Mouse (Mus musculus) testis, adult 2 months (tissue): Measurements from ENCODE around the gene Eif4ebp2.

Source experiments
- CTCF ChIP-seq: fragments of 200-500 bp; IDR thresholded peaks from 2 replicates; pipeline ENCODE4 v1.5.1; 2012; ENCODE audit warnings: low read depth, mild to moderate bottlenecking, inconsistent platforms, low read length, moderate library complexity; ENCODE audit not compliant: control insufficient read depth, insufficient read depth, insufficient replicate concordance
- POLR2A ChIP-seq: fragments of 200-500 bp; IDR thresholded peaks from 2 replicates; pipeline ENCODE4 v1.6.1; 2012; ENCODE audit warnings: low read depth, mild to moderate bottlenecking, inconsistent platforms, low read length, moderate library complexity; ENCODE audit not compliant: control insufficient read depth

DNA sequence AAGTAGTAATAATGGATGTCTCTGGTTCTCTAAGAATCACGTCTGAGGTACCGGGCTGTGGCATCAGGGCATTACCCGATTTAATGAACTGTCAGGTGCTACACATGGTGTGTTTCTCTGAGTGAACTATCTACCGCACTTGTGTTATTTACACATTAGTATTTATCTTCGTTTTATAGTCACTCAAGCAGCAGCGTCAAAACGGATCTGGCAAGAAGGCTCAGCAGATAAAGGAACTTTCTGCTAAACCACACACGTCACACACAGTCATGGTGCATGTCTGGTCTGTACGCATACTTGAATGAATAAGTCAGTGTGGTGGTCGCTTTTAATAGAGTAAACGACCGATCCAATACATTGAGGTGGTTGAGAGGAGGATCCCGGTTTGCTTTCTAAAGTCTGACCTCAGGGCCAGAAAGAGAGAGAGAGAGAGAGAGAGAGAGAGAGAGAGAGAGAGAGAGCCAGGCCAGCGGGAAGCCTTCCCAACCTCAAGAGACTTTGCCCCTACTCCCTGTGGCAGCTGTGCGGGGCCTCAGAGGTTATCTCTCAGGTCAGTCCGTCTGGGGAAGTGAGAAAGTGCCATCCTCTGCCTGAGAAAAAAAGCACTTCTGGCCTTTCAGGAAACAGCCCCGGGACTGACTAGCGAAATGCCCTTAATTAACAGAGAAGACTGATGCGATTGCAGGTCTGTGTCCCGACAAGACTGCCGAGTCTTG is 39.4 kb downstream of the Eif4ebp2 start:
- no peak for TF ChIP-seq CTCF
- TF ChIP-seq POLR2A, result no peak
